Mouse (Mus musculus) cerebellum, adult 9-11 months (tissue): Measurements from ENCODE around the gene Sys1.

ENCODE experiments used
- DNase-seq: peaks from one replicate; pipeline ENCODE4 v3.0.0; 2022

Sys1 gene

DNA sequence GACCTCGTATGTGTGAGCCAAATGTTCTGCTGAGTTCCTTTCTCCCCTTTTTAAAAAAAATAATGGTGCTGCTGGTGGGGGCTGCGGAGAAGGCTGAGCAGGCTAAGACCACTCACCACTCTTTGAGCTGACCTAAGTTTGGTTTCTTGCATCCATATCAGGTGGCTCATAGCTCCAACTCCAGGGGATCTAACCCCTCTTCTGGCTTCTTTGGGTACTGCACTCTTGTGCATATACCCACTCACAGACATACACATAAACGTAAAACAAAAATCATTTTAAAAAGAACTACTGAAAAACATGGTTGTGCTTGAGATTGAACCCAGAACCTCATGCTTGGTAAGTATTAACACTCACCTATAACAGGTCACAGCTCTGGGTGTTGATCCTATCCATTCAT is 48.2 kb downstream of the Sys1 start:
- DNase-seq, result no peak

DNA sequence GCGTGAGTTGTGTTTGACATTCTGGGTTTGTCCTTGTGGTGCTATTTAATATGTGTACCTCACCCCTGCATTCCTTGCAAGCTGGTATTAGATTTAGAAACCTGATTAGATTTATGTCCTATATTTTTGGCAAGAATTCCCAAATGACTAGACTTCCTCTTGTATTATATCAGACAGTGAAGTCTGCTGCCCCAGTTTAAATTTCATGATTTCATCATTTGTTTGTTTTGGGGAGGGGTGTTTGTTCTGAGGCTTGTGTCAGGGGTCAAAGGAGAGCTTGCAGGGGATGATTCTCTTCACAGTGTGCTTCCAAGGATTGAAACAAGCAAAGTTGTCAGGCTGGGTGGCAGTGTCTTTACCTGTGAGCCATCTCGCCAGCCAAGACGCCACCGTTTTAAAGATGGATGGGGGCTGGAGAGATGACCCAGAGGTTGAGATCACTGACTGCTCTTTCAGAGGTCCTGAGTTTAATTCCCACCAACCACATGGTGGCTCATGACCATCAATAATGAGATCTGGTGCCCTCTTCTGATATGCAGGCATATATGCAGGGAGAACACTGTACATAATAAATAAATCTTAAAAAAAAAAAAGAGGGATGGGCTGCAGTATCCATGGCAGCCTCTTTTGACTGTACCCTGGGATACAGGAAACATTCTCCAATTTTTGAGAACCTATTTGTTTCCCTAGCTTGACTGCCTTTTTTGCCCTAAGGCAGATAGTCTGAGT is 49.0 kb downstream of the Sys1 start:
- DNase-seq, result no peak

DNA sequence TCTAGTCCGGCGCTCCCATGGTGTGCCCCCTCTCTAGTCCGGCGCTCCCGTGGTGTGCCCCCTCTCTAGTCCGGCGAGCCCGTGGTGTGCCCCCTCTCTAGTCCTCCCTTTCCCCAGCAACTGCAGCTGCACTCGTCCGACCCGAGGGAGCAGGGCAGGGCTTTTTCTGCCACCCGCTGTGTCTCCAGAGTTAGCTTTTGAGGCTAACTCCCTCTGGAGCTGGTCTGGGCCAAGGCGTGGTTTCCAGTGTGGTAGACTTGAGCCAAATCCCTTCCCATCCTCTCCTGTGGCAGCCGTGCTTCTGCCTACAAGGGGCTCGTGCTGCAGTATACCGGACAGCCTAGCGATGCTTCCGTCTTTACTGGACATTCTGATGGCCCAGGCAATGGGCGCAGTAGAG is 51.0 kb downstream of the Sys1 start:
- DNase-seq, result no peak

DNA sequence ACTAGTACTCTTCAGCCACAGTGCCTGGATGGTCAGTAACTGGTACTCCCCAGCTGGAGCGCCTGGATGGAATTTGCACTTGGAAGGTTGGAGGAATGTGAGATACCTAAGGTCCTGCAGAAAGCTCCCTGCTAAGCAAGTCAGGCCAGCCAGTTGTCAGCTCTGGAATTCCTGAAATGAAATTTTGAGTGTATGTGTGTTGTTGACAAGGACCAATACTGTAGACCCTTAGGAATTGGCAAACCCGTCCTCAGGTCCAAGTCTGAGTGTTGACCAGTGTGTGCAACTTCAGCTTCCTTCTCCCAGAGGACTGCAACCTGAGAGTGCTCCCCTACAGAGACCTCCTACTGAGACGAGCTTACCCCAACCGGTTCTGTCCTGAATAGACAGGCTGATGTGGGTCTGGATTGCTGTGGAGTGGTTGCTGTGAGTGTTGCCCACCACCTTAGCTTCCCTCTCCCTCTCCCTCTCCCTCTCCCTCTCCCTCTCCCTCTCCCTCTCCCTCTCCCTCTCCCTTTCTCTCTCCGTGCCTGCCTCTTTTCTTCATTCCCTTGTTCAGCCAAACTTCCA is 53.9 kb downstream of the Sys1 start:
- DNase-seq, result no peak

DNA sequence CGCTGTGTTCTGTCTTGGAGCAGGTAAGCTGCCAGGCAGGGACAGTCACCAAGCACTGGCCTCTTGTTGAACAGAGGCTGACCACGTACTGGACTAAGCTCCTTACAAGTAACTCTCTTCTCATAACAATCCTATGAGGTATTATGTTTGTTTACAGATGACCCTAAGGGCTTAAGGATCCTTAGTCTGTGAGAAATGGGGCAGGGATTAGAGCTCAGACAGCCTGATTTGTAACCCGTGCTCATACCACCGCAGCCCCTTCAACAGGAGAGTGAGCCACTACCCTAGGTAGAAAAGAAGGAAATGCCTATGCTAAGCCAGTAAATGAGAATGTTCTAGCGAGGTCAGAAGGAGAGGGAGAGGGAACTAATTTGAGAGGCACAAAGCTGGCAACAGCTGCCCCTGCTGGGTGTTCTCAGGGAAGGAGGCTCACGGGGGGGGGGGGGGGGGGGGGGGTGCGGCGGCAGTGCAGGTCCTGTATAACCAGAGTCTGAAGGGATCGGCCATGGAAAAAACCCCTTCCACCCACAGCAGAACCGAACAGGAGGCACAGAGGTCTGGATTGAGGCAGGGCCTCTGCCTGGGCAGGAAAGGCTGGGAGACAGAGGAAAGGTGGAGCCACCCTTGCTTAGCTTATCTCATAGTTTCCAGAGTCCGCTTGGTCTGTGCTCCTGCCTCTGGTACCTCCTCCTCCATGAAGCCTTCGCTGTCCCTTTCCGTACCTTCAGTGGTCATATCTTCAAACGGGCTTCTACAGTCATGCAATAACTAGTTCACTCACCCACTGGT is 55.6 kb downstream of the Sys1 start:
- DNase-seq, result no peak

DNA sequence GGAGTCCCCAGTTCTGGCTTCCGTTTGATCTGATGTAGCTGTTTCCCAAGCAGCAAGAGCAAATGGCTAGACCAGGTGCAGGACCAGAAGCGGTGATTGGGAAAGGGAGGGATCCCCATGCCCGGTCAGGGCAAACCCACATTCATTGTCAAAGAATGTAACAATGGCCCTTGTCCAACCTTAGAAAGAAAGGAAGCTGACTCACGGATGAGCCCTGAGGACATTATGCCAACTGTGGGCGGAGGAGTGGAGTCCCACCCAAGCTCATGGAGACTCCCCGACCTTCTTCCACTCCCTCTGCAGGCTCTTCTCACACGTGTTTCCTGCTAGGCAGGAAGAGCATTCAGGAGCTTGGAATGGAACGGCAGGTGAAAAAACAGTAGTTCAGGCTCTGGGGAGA is 56.6 kb downstream of the Sys1 start:
- DNase-seq, result no peak

DNA sequence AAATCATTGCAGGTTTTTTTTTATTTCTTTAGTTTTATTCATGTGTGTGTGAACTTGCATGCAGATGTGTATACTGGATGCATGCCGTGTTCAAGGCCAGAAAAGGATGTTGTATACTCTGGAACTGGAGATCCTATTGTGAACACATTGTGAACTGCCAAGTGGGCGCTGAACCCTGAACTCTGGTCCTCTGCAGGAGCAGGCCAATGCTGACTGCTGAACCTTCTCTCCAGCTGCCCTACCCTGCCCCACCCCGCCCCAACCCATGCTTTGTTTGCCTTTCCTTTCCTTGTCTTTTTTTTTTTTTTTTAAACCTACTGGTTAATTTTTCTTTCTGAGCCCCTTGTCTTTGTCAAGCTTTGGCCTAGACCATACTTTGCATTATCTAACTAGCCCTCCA is 58.2 kb downstream of the Sys1 start:
- DNase-seq, result no peak

DNA sequence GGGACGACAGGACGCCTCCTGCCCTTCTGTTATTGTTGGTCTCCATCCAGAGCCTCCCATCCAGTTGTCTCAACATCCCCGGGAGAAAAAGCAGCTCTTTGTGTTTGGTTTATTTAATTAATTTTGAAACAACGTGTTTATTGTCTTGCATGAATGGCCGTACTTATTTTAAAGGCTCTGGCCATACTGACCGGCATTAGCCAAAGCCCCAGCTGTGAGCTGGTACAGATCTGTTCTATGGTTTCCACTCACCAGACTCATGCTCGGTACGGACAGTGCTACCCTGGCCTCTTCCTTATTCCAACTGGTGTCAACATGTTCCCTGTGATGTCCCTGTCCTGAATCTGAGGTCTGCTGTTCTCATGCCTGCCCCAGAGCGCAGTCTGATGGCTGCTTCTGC is 59.1 kb downstream of the Sys1 start:
- no peak for DNase-seq

DNA sequence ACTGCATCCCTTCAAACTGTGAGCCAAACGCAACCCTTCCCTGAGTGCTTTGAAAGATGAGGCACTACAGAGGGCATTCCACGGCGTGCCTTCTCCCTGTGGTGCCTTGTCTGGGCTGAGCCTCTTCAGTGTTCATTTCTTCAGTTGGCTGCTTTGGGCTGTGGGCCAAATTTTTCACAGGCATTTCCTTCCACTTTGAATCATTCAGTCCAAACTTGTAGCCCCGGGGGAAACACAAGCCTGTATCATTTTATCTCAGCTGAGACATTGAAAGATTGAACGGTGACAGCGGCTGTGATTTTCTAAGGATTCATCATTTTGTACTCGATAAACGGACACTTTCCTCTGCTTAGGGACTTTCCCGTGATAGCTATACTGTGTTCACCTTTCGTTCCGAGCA is 59.8 kb downstream of the Sys1 start:
- no peak for DNase-seq

DNA sequence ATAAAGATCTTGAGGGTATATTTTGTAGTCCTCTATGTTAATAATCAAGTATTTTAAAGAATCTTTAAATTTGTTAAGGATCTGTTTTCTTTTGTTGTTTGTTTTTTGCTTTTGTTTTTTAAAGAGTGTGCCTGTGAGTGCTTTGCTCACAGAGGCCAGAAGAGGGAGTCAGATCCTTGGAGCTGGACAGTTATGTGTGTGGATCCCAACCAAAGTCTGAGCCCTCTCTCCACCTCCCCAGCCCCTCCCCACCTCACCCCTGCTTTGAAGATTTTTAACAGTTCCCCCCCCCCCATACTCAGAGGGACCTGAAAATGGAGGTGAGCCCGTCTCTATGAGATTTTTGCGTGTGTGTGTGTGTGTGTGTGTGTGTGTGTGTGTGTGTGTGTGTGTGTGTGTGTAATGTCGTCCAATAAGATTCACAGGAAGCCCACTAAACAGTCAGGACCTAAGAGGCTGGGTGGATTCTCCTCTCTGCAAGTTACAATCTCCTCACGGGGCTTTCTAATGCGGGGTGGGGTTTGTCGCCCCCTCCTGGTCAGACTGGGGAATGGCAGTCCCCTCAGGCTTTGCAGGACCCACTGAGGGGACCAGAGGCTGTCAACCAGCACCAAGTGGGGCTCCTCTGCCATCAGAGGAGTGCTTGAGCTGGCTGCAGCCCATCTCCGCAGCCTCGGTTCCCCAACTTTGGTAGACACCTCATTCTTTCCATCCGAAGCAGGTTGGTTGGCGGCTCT is 60.9 kb downstream of the Sys1 start:
- DNase-seq, result peak; percentile 48

DNA sequence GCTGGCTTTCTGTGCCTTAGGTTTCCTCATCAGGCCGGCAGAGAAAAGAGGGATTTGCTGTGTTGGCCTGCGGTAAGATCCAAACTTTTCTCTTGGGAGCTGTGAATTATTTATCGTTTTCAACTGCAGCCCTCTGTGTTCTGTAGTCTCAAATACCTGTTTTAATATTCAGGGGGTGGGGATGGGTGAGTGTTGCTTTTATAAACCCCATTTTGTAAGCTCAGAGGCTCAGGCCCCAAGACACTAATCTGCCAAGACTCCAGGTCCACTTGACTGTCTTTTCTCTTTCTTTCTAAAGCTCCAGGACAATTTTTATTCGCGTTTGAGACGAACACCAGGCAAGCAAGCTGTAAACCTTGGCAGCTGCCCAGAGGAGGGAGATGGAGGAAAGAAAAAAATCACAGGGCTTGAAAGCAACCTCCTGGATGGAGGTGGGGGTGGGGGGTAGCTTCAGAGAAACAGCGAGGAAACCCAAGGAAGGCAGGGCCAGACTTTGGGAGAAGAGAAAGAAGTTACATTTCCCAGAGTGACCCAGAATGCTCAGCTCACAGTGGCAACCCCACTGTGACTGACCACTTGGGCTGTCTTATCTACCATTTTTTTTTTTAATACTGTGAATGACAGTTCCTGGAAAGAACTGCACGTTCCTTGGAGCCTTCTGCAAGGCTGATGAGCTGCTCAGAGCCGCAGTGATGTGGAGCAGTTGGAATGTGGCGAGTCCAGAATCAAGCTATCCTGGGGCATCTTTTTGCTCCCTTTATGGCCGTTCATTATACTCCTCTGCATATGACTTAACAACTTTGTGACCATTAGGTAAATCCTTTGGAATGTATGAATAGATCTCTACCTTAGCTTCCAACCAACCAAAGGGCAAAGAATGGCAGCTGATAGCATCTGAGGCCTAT is 61.8 kb downstream of the Sys1 start:
- no peak for DNase-seq

DNA sequence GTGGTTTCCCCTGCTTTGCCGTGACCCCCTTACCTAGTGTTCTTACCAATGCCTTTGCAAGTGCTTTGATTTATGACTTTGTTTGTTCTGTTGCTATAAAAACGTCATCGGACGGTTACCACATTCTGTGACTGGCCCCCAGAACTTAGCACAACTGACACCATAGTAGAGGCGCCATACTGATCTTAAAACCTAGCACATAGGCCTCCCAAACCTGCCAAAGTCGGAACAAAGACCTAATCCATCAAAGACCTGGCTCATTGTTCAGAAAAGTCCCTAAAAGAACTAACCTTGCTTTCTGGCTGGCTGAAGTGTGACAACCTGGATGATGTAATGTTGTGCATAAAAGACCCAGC is 62.4 kb downstream of the Sys1 start:
- DNase-seq, result no peak

DNA sequence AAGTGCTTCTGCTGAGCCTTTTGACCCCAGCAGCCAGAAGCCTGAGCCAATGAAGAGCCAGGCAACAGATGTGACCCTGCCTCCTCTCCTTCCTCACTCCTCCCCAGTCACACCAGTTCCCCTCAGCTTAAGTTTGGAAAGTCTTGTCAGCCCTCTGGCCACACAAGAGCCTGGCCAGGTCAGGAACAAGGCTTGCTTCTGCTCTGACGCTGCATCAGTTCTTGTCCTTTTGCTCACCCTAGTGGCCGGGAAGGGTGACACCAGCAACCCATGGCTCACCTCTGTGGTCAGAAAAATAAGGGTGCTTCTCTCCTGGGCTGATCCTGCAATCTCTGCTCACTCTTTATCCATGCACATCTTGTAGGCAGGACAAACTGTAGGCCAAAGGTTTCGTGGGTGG is 64.0 kb downstream of the Sys1 start:
- no peak for DNase-seq

DNA sequence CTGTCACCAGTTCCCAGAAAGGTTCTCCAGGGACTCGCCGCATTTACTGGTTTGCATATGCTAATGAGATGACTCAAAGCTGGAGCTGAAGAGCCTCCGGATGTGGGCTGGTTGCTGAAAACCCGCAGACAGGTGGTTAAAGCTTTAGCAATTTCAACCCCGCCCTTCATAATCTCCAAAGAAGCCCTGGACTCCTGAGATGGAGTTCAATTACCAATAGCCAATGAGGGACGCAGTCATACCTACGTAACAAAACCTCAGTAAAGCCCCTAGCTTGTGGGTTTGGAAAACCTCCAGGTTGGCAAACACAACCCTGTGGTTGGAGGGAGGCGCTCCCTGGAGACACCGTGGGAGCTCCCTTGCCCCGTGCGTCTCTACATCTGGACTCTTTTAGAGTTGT is 65.1 kb downstream of the Sys1 start:
- no peak for DNase-seq

DNA sequence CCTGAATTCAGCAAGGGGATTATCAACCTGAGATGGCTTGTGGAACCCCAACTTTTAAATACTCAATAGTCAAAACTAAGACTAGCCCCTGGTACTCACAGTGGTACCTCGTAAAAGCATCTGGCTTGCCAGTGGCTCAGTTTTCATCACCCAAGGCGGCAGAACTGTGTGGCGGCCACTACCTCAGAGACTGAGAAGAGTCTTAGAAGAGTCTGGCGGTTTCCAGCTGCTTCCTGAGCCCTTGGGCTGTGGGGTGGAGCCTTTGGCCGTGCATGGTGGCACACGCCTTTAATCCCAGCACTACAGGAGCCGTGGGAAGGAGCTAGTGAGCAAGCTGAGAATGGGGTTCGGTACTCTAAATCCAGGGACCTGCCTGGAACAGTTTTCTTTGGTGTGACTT is 65.5 kb downstream of the Sys1 start:
- no peak for DNase-seq

DNA sequence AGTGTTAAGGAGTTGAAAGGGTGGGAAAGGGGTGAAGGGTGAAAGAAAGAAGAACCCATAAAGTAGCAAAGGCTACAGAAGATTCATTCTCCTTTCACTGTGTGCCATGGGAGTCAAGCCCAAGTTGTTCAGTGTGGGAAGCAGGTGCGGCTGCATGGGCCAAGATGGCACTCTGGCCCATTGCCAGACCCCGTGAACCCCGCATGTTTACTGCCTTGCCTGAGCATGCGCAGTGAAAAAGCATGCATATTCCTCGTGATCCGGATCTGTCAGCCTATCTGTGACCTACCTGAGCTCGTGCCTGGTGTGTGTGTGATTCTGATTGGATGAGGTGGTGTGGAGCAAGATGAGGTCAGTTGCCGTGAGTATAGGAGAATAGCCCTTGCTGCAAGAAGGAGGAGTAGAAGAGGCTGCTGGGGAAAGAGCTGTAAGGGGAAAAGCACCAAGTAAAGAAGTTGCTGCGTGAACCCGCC is 66.6 kb downstream of the Sys1 start:
- peak; percentile 29 for DNase-seq

DNA sequence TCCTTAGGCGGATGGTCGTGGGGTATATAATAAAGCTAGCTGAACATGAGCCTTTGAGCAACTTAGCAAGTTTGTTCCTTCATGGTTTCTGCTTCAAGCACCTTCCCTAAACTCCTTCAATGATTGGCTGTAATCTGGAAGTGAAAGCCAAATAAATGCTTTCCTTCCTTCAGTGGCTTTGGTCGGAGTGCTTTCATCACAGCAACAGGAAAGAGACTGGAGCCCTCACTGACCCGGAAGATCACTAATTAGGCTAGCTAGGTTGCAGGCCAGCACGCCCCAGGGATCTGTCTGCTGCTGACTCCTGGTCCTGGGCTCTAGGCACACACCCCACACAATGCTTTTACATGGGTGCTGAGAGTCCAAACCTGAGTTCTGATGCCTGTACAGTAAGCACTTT is 71.8 kb downstream of the Sys1 start:
- no peak for DNase-seq
